Mouse (Mus musculus) left cerebral cortex, adult 11 months (tissue): ENCODE measurements around the gene Gkn1.

Experiments
- DNase-seq: peaks from one replicate; pipeline ENCODE4 v3.0.0; 2022; ENCODE audit warnings: low spot score

Gkn1 gene

DNA sequence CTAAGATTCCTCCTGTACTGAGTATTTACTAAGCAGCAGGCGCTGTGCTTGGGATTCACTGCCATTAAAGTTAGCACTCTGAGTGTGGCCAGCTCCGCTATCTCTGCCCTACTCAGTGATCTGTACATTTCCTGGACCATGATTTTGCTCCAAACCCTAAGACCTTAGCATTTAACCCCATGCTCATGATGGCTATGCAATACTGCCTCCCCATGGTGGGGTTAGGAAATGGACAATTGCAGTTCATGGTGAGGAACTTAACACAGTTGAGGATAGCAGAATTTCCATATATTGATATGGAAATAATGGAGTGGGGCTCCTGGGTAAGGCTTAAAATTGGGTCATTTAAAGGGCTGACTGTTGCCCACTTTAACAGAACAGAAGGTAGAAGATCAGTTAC, 27.4 kb downstream of the Gkn1 start:
- no peak for DNase-seq

DNA sequence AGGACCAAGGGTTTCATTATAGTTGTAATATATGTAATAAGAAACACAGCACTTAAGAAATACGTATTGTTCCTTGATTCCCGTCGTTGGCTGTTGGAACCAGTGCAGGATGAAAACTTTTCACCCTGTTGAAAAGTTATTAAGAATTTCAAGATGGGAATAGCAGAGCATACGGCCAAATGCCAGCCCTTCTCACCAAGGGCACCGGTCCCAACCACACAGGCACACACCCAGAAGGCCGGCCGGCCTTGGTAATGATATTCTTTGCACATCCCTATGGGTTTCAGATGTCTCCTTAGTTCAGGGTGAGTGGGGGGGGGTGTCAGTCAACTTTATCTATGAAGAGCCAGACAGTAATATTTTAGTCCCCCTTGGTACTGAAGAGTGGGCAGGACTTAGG, 32.1 kb downstream of the Gkn1 start:
- no peak for DNase-seq

DNA sequence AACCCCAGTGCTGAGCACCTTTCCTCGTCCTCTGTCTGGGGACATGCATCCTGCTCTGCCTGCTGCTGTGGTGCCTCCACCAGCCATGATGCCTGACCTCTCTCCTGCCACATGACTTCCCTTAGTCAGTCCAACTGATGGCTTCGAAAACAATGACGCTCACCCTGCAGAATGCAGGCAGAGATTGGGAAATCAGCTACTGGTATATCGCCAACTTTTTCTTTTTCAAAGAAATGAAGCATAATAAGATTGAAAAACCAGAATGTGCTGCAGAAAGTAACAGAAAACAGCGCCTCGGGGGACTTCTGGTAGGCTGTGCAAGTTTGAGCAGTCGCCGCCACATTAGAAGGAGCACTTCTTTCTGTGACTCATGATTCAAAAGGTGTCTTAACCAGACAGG, 33.8 kb downstream of the Gkn1 start:
- DNase-seq, result no peak

DNA sequence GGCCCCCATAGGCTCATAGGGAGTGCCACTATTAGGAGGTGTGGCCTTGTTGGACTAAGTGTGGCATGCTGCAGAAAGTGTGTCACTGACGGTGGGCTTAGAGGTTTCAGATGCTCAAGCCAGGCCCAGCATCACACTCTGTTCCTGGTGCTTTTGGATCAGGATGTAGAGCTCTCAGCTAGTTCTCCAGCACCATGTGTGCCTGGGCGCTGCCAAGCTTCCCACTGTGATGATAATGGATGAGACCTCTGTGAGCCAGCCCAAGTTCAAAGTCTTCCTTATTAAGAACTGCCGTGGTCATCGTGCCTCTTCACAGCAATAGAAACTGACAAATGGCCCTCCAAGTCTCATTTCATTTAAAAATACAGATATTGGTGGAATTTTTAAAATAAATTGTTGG, 38.0 kb downstream of the Gkn1 start:
- no peak for DNase-seq

DNA sequence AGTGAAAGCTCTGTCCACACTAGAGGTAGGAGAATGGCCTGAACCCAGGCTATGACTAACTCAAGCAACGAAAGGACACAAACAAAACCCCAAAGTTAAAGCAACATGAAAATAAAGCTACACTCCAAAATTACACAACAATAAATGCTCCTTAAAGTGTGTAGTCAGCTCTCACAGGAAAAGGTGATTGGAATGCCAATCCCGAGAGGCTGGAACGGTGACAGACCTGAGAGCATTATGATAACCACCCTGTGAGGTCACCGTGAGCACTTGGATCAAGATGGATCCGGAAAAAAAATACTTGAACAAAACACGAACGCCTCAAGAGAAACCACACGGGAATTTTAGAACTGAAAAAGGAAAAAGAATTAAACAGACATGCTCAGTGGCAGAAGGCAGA, 46.3 kb downstream of the Gkn1 start:
- no peak for DNase-seq

DNA sequence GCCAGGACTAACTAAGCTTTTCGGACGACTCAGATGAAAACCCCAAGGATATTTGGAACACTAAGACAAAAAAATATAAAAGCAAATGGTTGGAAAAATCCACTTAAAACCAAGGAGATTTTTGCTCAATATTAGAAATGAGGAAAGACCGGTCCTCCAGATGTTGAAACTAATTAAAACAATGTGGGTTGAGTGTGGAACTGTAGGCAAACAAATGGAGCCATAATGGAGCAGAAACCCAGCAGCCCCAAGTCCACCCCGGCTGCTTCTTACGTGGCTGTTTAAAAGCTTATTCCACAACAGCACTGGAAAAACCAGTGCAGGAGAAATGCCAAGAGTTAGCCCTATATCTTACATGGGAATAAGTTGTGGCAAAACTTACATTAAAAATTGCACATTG, 48.0 kb downstream of the Gkn1 start:
- no peak for DNase-seq

DNA sequence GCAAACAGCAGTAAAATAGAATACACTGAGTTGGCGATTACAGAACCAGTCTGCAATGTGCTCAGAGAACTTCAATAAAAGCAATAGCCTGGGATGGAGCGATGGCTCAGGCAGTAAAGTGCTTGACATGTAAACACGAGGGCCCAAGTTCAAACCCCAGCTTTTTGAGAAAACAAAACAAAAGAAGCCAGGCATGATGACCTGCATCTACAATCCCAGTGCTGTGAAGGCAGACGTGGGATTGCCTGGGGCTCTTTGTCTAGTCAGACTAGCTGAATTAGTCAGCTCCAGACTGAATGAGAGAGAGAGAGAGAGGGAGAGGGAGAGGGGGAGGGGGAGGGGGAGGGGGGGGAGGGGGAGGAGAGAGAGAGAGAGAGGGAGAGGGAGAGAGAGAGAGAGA, 48.8 kb downstream of the Gkn1 start:
- no peak for DNase-seq
